Mouse (Mus musculus) right cerebral cortex, postnatal 10 days (tissue): Measurements from ENCODE around the gene Mitf.

Experiments
- DNase-seq, 2 experiments: peaks; one replicate each; pipeline ENCODE4 v3.0.0; 2021; ENCODE audit warnings: low spot score in 2 of 2

Mitf gene

GRCm38 (mm10) chr6:97821811-97822210, 15.0 kb downstream of the Mitf start:
- DNase-seq: no peak

GRCm38 (mm10) chr6:97826642-97827275, 19.9 kb downstream of the Mitf start:
- DNase-seq: no peak

- no peak for DNase-seq
Measured at GRCm38 (mm10) chr6:97828021-97828420, 21.2 kb downstream of the Mitf start.

GRCm38 (mm10) chr6:97828822-97829719, 22.2 kb downstream of the Mitf start:
- no peak for DNase-seq

- no peak for DNase-seq
Measured at GRCm38 (mm10) chr6:97832501-97832900, 25.6 kb downstream of the Mitf start.

GRCm38 (mm10) chr6:97836176-97836575, 29.3 kb downstream of the Mitf start:
- no peak for DNase-seq

GRCm38 (mm10) chr6:97837711-97838110, 30.9 kb downstream of the Mitf start:
- peak in 1 of 2 experiments; percentile 27 for DNase-seq

GRCm38 (mm10) chr6:97839568-97839967, 32.7 kb downstream of the Mitf start:
- no peak for DNase-seq

GRCm38 (mm10) chr6:97844112-97844511, 37.3 kb downstream of the Mitf start:
- DNase-seq: no peak

- peak in 1 of 2 experiments; percentile 28 for DNase-seq
Measured at GRCm38 (mm10) chr6:97848191-97848857, 41.5 kb downstream of the Mitf start.

GRCm38 (mm10) chr6:97854236-97854635, 47.4 kb downstream of the Mitf start:
- DNase-seq: no peak

GRCm38 (mm10) chr6:97855420-97856170, 48.7 kb downstream of the Mitf start:
- peak; percentile 29 to 34 for DNase-seq

GRCm38 (mm10) chr6:97856502-97856901, 49.6 kb downstream of the Mitf start:
- no peak for DNase-seq

GRCm38 (mm10) chr6:97857690-97858089, 50.8 kb downstream of the Mitf start:
- peak in 1 of 2 experiments; percentile 26 for DNase-seq

GRCm38 (mm10) chr6:97866575-97866974, 59.7 kb downstream of the Mitf start:
- no peak for DNase-seq

- DNase-seq: no peak
Measured at GRCm38 (mm10) chr6:97868005-97868404, 61.2 kb downstream of the Mitf start.

- no peak for DNase-seq
Measured at GRCm38 (mm10) chr6:97869953-97870352, 63.1 kb downstream of the Mitf start.

- no peak for DNase-seq
Measured at GRCm38 (mm10) chr6:97871296-97872030, 64.6 kb downstream of the Mitf start.

GRCm38 (mm10) chr6:97873102-97873501, 66.2 kb downstream of the Mitf start:
- DNase-seq: no peak

GRCm38 (mm10) chr6:97876990-97877389, 70.1 kb downstream of the Mitf start:
- DNase-seq: no peak

GRCm38 (mm10) chr6:97877492-97877891, 70.6 kb downstream of the Mitf start:
- no peak for DNase-seq
